Mouse (Mus musculus) intestine, embryonic 15.5 days (tissue): Measurements from ENCODE around the gene Dusp10. TPM values are rescaled to one million over a fixed set of nuclear protein-coding genes. Genes with fewer than 3 reads are reported as not detected.
A peak's percentile ranks its signal among the peaks of the same experiment; 100 is the strongest.

Experiments used
- ATAC-seq: fragments of 200-750 bp; cut with Nextera tagmentation; 2 replicates; pipeline ENCODE4 v1.8.0; 2017; ENCODE audit warnings: moderate TSS enrichment, moderate library complexity
- H3K27ac ChIP-seq: fragments of 300-500 bp; sonication (generic); 2 replicates; pipeline ENCODE4 v1.5.1; 2015; ENCODE audit warnings: mild to moderate bottlenecking, inconsistent platforms
- H3K27me3 ChIP-seq: fragments of 300-500 bp; sonication (generic); replicated peaks from 2 replicates; pipeline ENCODE4 v1.6.1; 2015; ENCODE audit warnings: inconsistent platforms
- H3K36me3 ChIP-seq: fragments of 300-500 bp; sonication (generic); 2 replicates; pipeline ENCODE4 v1.6.1; 2015; ENCODE audit warnings: inconsistent platforms
- H3K4me1 ChIP-seq: fragments of 300-500 bp; sonication (generic); replicated peaks from 2 replicates; pipeline ENCODE4 v1.6.1; 2015; ENCODE audit warnings: inconsistent platforms
- H3K4me2 ChIP-seq: fragments of 300-500 bp; sonication (generic); replicated peaks from 2 replicates; pipeline ENCODE4 v1.6.1; 2015; ENCODE audit warnings: mild to moderate bottlenecking, inconsistent platforms
- H3K4me3 ChIP-seq: fragments of 300-500 bp; sonication (generic); replicated peaks from 2 replicates; pipeline ENCODE4 v1.5.1; 2015; ENCODE audit warnings: inconsistent platforms
- H3K9ac ChIP-seq: fragments of 300-500 bp; sonication (generic); 2 replicates; pipeline ENCODE4 v1.6.1; 2015; ENCODE audit warnings: inconsistent platforms
- H3K9me3 ChIP-seq: fragments of 300-500 bp; sonication (generic); 2 replicates; pipeline ENCODE4 v1.6.1; 2016; ENCODE audit warnings: inconsistent platforms
- WGBS: fragments of 180-500 bp; shearing (Covaris S2); methylation state at CpG from one replicate; pipeline ENCODE4 v1.1.7; 2015; 5-methylcytosine and 5-hydroxymethylcytosine counted together
- polyA plus RNA-seq: library from polyadenylated mRNA; unstranded; fragments of >200 nt; fragmentation: Nextera tagmentation; extraction: Ambion mirVana; gene quantifications from 2 replicates; pipeline ENCODE4 v1.2.1, GENCODE M21; 2015

The Dusp10 gene
- polyA plus RNA-seq, 1 experiment from 2014 or later: 11.9 TPM

GRCm38 (mm10) chr1:184014091-184014490, 989 bp downstream of the Dusp10 start:
- Histone ChIP-seq H3K9ac (no peak overlapping the region), H3K27ac (no peak overlapping the region), H3K9me3 (no peaks in the 10 kb centered on the region), H3K27me3 (no peaks in the 10 kb centered on the region), H3K4me2 (no peak overlapping the region), H3K4me3 (no peak overlapping the region), H3K36me3 (no peaks in the 10 kb centered on the region), H3K4me1 (0 out of 2 replicates have a peak, but pooled peaks cover under 1% of the 10 kb centered on the region)
- ATAC-seq: no peak
- WGBS: 79% methylated on average over 3 of the region's 3 CpGs

GRCm38 (mm10) chr1:184015995-184016730, 3.1 kb downstream of the Dusp10 start:
- no peaks in the 10 kb centered on the region for H3K27me3 ChIP-seq
- peak; percentile 59; the same call in 1 of the 2 replicates for ATAC-seq
- no peak overlapping the region for H3K9ac ChIP-seq
- H3K9me3 ChIP-seq: no peaks in the 10 kb centered on the region
- no peak overlapping the region for H3K4me2 ChIP-seq
- H3K27ac ChIP-seq: no peak overlapping the region
- no peak overlapping the region for H3K4me3 ChIP-seq
- peaks cover 4% of the 10 kb centered on the region; the same call in 1 of the 2 replicates for H3K4me1 ChIP-seq
- WGBS: 58% methylated on average over 10 of the region's 10 CpGs
- no peaks in the 10 kb centered on the region for H3K36me3 ChIP-seq

GRCm38 (mm10) chr1:184017606-184018005, 4.5 kb downstream of the Dusp10 start:
- Histone ChIP-seq H3K36me3 (no peaks in the 10 kb centered on the region), H3K4me2 (no peak overlapping the region), H3K4me3 (no peak overlapping the region), H3K4me1 (peaks cover 4% of the 10 kb centered on the region; the same call in 1 of the 2 replicates), H3K9ac (no peak overlapping the region), H3K27me3 (no peaks in the 10 kb centered on the region), H3K9me3 (no peaks in the 10 kb centered on the region), H3K27ac (no peak overlapping the region)
- ATAC-seq: no peak
- WGBS: 91% methylated on average over 2 of the region's 2 CpGs

GRCm38 (mm10) chr1:184019042-184019721, 6.1 kb downstream of the Dusp10 start:
- H3K36me3 ChIP-seq: no peaks in the 10 kb centered on the region
- H3K4me1 ChIP-seq: peaks cover 4% of the 10 kb centered on the region; the same call in 1 of the 2 replicates
- H3K4me3 ChIP-seq: no peak overlapping the region
- H3K27me3 ChIP-seq: no peaks in the 10 kb centered on the region
- WGBS: 37% methylated on average over 6 of the region's 6 CpGs
- H3K9ac ChIP-seq: no peak overlapping the region
- H3K27ac ChIP-seq: no peak overlapping the region
- H3K4me2 ChIP-seq: no peak overlapping the region
- ATAC-seq: no peak
- H3K9me3 ChIP-seq: no peaks in the 10 kb centered on the region

GRCm38 (mm10) chr1:184019722-184020107, 6.6 kb downstream of the Dusp10 start:
- WGBS: 25% methylated on average over 6 of the region's 6 CpGs
- peaks cover 4% of the 10 kb centered on the region; the same call in 1 of the 2 replicates for H3K4me1 ChIP-seq
- no peak overlapping the region for H3K27ac ChIP-seq
- ATAC-seq: no peak
- no peak overlapping the region for H3K4me3 ChIP-seq
- H3K36me3 ChIP-seq: no peaks in the 10 kb centered on the region
- H3K9me3 ChIP-seq: no peaks in the 10 kb centered on the region
- no peak overlapping the region for H3K4me2 ChIP-seq
- H3K27me3 ChIP-seq: no peaks in the 10 kb centered on the region
- H3K9ac ChIP-seq: no peak overlapping the region

- Histone ChIP-seq H3K27me3 (no peaks in the 10 kb centered on the region), H3K9me3 (no peaks in the 10 kb centered on the region), H3K4me2 (no peak overlapping the region), H3K36me3 (no peaks in the 10 kb centered on the region), H3K4me1 (peaks cover 4% of the 10 kb centered on the region; the same call in 1 of the 2 replicates), H3K4me3 (no peak overlapping the region), H3K9ac (no peak overlapping the region), H3K27ac (no peak overlapping the region)
- WGBS: 69% methylated on average over 2 of the region's 2 CpGs
- no peak for ATAC-seq
Measured at GRCm38 (mm10) chr1:184023971-184024370, 10.9 kb downstream of the Dusp10 start.

GRCm38 (mm10) chr1:184024631-184025030, 11.5 kb downstream of the Dusp10 start:
- 100% methylated on average over 2 of the region's 2 CpGs for WGBS
- no peak overlapping the region for H3K4me2 ChIP-seq
- no peak overlapping the region for H3K4me3 ChIP-seq
- H3K36me3 ChIP-seq: no peaks in the 10 kb centered on the region
- no peak for ATAC-seq
- no peak overlapping the region for H3K27ac ChIP-seq
- H3K9me3 ChIP-seq: no peaks in the 10 kb centered on the region
- no peak overlapping the region for H3K9ac ChIP-seq
- no peaks in the 10 kb centered on the region for H3K27me3 ChIP-seq
- no peaks in the 10 kb centered on the region for H3K4me1 ChIP-seq

GRCm38 (mm10) chr1:184025079-184025478, 12.0 kb downstream of the Dusp10 start:
- Histone ChIP-seq H3K4me1 (no peaks in the 10 kb centered on the region), H3K9me3 (no peaks in the 10 kb centered on the region), H3K27me3 (no peaks in the 10 kb centered on the region), H3K4me2 (no peak overlapping the region), H3K36me3 (no peaks in the 10 kb centered on the region), H3K9ac (no peak overlapping the region), H3K27ac (no peak overlapping the region), H3K4me3 (no peak overlapping the region)
- no peak for ATAC-seq
- 92% methylated on average over 5 of the region's 5 CpGs for WGBS

- Histone ChIP-seq H3K9ac (no peak overlapping the region), H3K27me3 (no peaks in the 10 kb centered on the region), H3K4me1 (no peaks in the 10 kb centered on the region), H3K36me3 (no peaks in the 10 kb centered on the region), H3K27ac (no peak overlapping the region), H3K9me3 (no peaks in the 10 kb centered on the region), H3K4me2 (no peak overlapping the region), H3K4me3 (no peak overlapping the region)
- WGBS: 77% methylated on average over 3 of the region's 3 CpGs
- no peak for ATAC-seq
Measured at GRCm38 (mm10) chr1:184027039-184027438, 13.9 kb downstream of the Dusp10 start.

- Histone ChIP-seq H3K4me1 (peaks cover 10% of the 10 kb centered on the region; the same call in 1 of the 2 replicates), H3K27me3 (no peaks in the 10 kb centered on the region), H3K36me3 (no peaks in the 10 kb centered on the region), H3K4me2 (no peak overlapping the region), H3K4me3 (no peak overlapping the region), H3K9ac (no peak overlapping the region), H3K27ac (no peak overlapping the region), H3K9me3 (no peaks in the 10 kb centered on the region)
- WGBS: 89% methylated on average over 8 of the region's 8 CpGs
- no peak for ATAC-seq
Measured at GRCm38 (mm10) chr1:184030070-184030802, 17.1 kb downstream of the Dusp10 start.

GRCm38 (mm10) chr1:184032682-184033389, 19.7 kb downstream of the Dusp10 start:
- Histone ChIP-seq H3K9ac (peak overlapping the region; percentile 93), H3K4me1 (peaks cover 14% of the 10 kb centered on the region; the same call in 1 of the 2 replicates), H3K27me3 (no peaks in the 10 kb centered on the region), H3K9me3 (no peaks in the 10 kb centered on the region), H3K4me3 (peak overlapping the region; percentile 69), H3K27ac (peak overlapping the region; percentile 97), H3K4me2 (peak overlapping the region; percentile 92), H3K36me3 (no peaks in the 10 kb centered on the region)
- WGBS: 26% methylated on average over 19 of the region's 19 CpGs
- ATAC-seq: no peak
